Mouse (Mus musculus) liver, postnatal 0 days (tissue): Measurements from ENCODE around the gene Pgbd5.

Experiments used
- CTCF ChIP-seq: sonication (generic); IDR thresholded peaks from 2 replicates; pipeline ENCODE4 v1.5.1; 2016; ENCODE audit warnings: antibody characterized with exemption, low read depth
- EP300 ChIP-seq: IDR thresholded peaks from 2 replicates; pipeline ENCODE4 v1.6.1; 2016; ENCODE audit warnings: antibody characterized with exemption, low read depth, mild to moderate bottlenecking

GRCm38 (mm10) chr8:124331094-124331493 lies 108.4 kb downstream of the Pgbd5 start:
- TF ChIP-seq CTCF: no peak
- no peak for TF ChIP-seq EP300
